Mouse (Mus musculus) hindbrain, embryonic 10.5 days (tissue): Measurements from ENCODE around the gene Rbm17. TPM values are rescaled to one million over a fixed set of nuclear protein-coding genes. Genes with fewer than 3 reads are reported as not detected.
A peak's percentile ranks its signal among the peaks of the same experiment; 100 is the strongest.
"Not testable (repeated sequence)": the region's sequence is repeated elsewhere in the genome, so short reads cannot be mapped to it uniquely, and the experiment has no call there.

ENCODE experiments used
- DNase-seq: peaks from one replicate; pipeline ENCODE4 v3.0.0-alpha.2; 2017; ENCODE audit warnings: low spot score
- H3K27ac ChIP-seq: fragments of 300-500 bp; sonication (generic); 2 replicates; pipeline ENCODE4 v1.5.1; 2016; ENCODE audit warnings: mild to moderate bottlenecking, moderate library complexity
- H3K27me3 ChIP-seq: fragments of 300-500 bp; sonication (generic); 2 replicates; pipeline ENCODE4 v1.6.1; 2016; ENCODE audit warnings: mild to moderate bottlenecking; ENCODE audit not compliant: poor library complexity, insufficient read depth, severe bottlenecking
- H3K36me3 ChIP-seq: fragments of 300-500 bp; sonication (generic); 2 replicates; pipeline ENCODE4 v1.6.1; 2016; ENCODE audit warnings: mild to moderate bottlenecking, moderate library complexity
- H3K4me1 ChIP-seq: fragments of 300-500 bp; sonication (generic); replicated peaks from 2 replicates; pipeline ENCODE4 v1.6.1; 2016; ENCODE audit warnings: mild to moderate bottlenecking
- H3K4me3 ChIP-seq: fragments of 300-500 bp; sonication (generic); 2 replicates; pipeline ENCODE4 v1.5.1; 2016; ENCODE audit warnings: mild to moderate bottlenecking, moderate library complexity
- H3K9me3 ChIP-seq: fragments of 300-500 bp; sonication (generic); 2 replicates; pipeline ENCODE4 v1.6.1; 2016; ENCODE audit warnings: mild to moderate bottlenecking, moderate library complexity
- WGBS: fragments of 180-500 bp; shearing (Covaris S2); methylation state at CpG from one replicate; pipeline ENCODE4 v1.1.7; 2016; 5-methylcytosine and 5-hydroxymethylcytosine counted together
- polyA plus RNA-seq: library from polyadenylated mRNA; unstranded; fragments of >200 nt; fragmentation: Nextera tagmentation; extraction: Ambion mirVana; gene quantifications from 2 replicates; pipeline ENCODE4 v1.2.1, GENCODE M21; 2016

Gene Rbm17
- polyA plus RNA-seq, 1 experiment from 2014 or later = 160 TPM

- Histone ChIP-seq H3K9me3 (no peaks in the 10 kb centered on the region), H3K4me3 (no peak overlapping the region), H3K36me3 (no peaks in the 10 kb centered on the region), H3K27me3 (no peaks in the 10 kb centered on the region), H3K27ac (no peak overlapping the region), H3K4me1 (no peaks in the 10 kb centered on the region)
- no peak for DNase-seq
- 92% methylated on average over 8 of the region's 8 CpGs for WGBS
These were observed 19.2 kb upstream of the Rbm17 start for GRCm38 (mm10) chr2:11623173-11623572.

- H3K36me3 ChIP-seq = no peaks in the 10 kb centered on the region
- no peak for DNase-seq
- WGBS = 83% methylated on average over 2 of the region's 2 CpGs
- H3K4me3 ChIP-seq = no peak overlapping the region
- no peaks in the 10 kb centered on the region for H3K27me3 ChIP-seq
- no peaks in the 10 kb centered on the region for H3K4me1 ChIP-seq
- H3K27ac ChIP-seq = no peak overlapping the region
- H3K9me3 ChIP-seq = peaks cover 5% of the 10 kb centered on the region; the same call in 1 of the 2 replicates
These were observed 15.6 kb upstream of the Rbm17 start for GRCm38 (mm10) chr2:11619598-11619997.

- DNase-seq = no peak
- no peak overlapping the region for H3K27ac ChIP-seq
- WGBS = 92% methylated on average over 9 of the region's 9 CpGs
- H3K36me3 ChIP-seq = no peaks in the 10 kb centered on the region
- H3K4me3 ChIP-seq = no peak overlapping the region
- H3K9me3 ChIP-seq = peaks cover 5% of the 10 kb centered on the region; the same call in 1 of the 2 replicates
- H3K4me1 ChIP-seq = no peaks in the 10 kb centered on the region
- H3K27me3 ChIP-seq = no peaks in the 10 kb centered on the region
These were observed 12.9 kb upstream of the Rbm17 start for GRCm38 (mm10) chr2:11616846-11617245.

GRCm38 (mm10) chr2:11612939-11613338 is 9.0 kb upstream of the Rbm17 start:
- H3K36me3 ChIP-seq, H3K9me3 ChIP-seq: not testable (repeated sequence)
- WGBS = 91% methylated on average over 6 of the region's 6 CpGs

GRCm38 (mm10) chr2:11606718-11607117 is 2.8 kb upstream of the Rbm17 start:
- H3K4me3 ChIP-seq, DNase-seq, H3K27ac ChIP-seq, H3K27me3 ChIP-seq, H3K36me3 ChIP-seq, H3K9me3 ChIP-seq, H3K4me1 ChIP-seq: not testable (repeated sequence)
- 82% methylated on average over 4 of the region's 4 CpGs for WGBS

More at GRCm38 (mm10) chr2:11612939-11613338, 9.0 kb upstream of the Rbm17 start:
- H3K4me1 ChIP-seq, DNase-seq, H3K27me3 ChIP-seq, H3K4me3 ChIP-seq, H3K27ac ChIP-seq: not testable (repeated sequence)

GRCm38 (mm10) chr2:11604911-11605310 is 958 bp upstream of the Rbm17 start:
- peaks cover 14% of the 10 kb centered on the region for H3K36me3 ChIP-seq
- H3K4me3 ChIP-seq = no peak overlapping the region
- H3K4me1 ChIP-seq = peaks cover 10% of the 10 kb centered on the region
- no peaks in the 10 kb centered on the region for H3K9me3 ChIP-seq
- H3K27me3 ChIP-seq = no peaks in the 10 kb centered on the region
- no peak overlapping the region for H3K27ac ChIP-seq
- DNase-seq = no peak

- no peaks in the 10 kb centered on the region for H3K9me3 ChIP-seq
- peak overlapping the region; percentile 97 for H3K27ac ChIP-seq
- 1% methylated on average over 78 of the region's 78 CpGs for WGBS
- peak; percentile 95 for DNase-seq
- peak overlapping the region; percentile 96 for H3K4me3 ChIP-seq
- no peaks in the 10 kb centered on the region for H3K27me3 ChIP-seq
- peaks cover 10% of the 10 kb centered on the region for H3K4me1 ChIP-seq
- peaks cover 35% of the 10 kb centered on the region for H3K36me3 ChIP-seq
These were observed 1.2 kb downstream of the Rbm17 start for GRCm38 (mm10) chr2:11602506-11603489.

GRCm38 (mm10) chr2:11601795-11602194 is 2.2 kb downstream of the Rbm17 start:
- Histone ChIP-seq H3K4me3 (peak overlapping the region; percentile 96), H3K27ac (no peak overlapping the region), H3K27me3 (no peaks in the 10 kb centered on the region), H3K9me3 (no peaks in the 10 kb centered on the region), H3K4me1 (peaks cover 10% of the 10 kb centered on the region), H3K36me3 (peaks cover 45% of the 10 kb centered on the region)
- DNase-seq = no peak
- WGBS = 86% methylated on average over 6 of the region's 6 CpGs

- Histone ChIP-seq H3K27ac (no peak overlapping the region), H3K27me3 (no peaks in the 10 kb centered on the region), H3K9me3 (no peaks in the 10 kb centered on the region), H3K4me1 (peaks cover 10% of the 10 kb centered on the region), H3K36me3 (peaks cover 79% of the 10 kb centered on the region), H3K4me3 (no peak overlapping the region)
- 96% methylated on average over 7 of the region's 7 CpGs for WGBS
- DNase-seq = no peak
These were observed 6.0 kb downstream of the Rbm17 start for GRCm38 (mm10) chr2:11597906-11598305.

GRCm38 (mm10) chr2:11596690-11597089 is 7.3 kb downstream of the Rbm17 start:
- no peak overlapping the region for H3K4me3 ChIP-seq
- no peak overlapping the region for H3K27ac ChIP-seq
- H3K27me3 ChIP-seq = no peaks in the 10 kb centered on the region
- peaks cover 91% of the 10 kb centered on the region for H3K36me3 ChIP-seq
- 93% methylated on average over 2 of the region's 2 CpGs for WGBS
- no peaks in the 10 kb centered on the region for H3K9me3 ChIP-seq
- H3K4me1 ChIP-seq = peaks cover 2% of the 10 kb centered on the region
- DNase-seq = no peak

- Histone ChIP-seq H3K4me1 (no peaks in the 10 kb centered on the region), H3K27ac (no peak overlapping the region), H3K27me3 (no peaks in the 10 kb centered on the region), H3K9me3 (no peaks in the 10 kb centered on the region), H3K36me3 (peaks cover 100% of the 10 kb centered on the region), H3K4me3 (no peak overlapping the region)
- 90% methylated on average over 4 of the region's 4 CpGs for WGBS
- DNase-seq = no peak
These were observed 16.0 kb downstream of the Rbm17 start for GRCm38 (mm10) chr2:11587996-11588395.

GRCm38 (mm10) chr2:11579399-11579798 is 24.6 kb downstream of the Rbm17 start:
- no peak overlapping the region for H3K27ac ChIP-seq
- H3K36me3 ChIP-seq = peaks cover 35% of the 10 kb centered on the region
- DNase-seq = no peak
- H3K27me3 ChIP-seq = no peaks in the 10 kb centered on the region
- H3K4me1 ChIP-seq = no peaks in the 10 kb centered on the region
- WGBS = 96% methylated on average over 4 of the region's 4 CpGs
- no peak overlapping the region for H3K4me3 ChIP-seq
- peaks cover 17% of the 10 kb centered on the region for H3K9me3 ChIP-seq

GRCm38 (mm10) chr2:11578187-11578586 is 25.8 kb downstream of the Rbm17 start:
- H3K9me3 ChIP-seq = peaks cover 17% of the 10 kb centered on the region
- H3K27ac ChIP-seq = no peak overlapping the region
- 92% methylated on average over 6 of the region's 6 CpGs for WGBS
- DNase-seq = no peak
- H3K36me3 ChIP-seq = peaks cover 23% of the 10 kb centered on the region
- H3K4me1 ChIP-seq = no peaks in the 10 kb centered on the region
- no peak overlapping the region for H3K4me3 ChIP-seq
- H3K27me3 ChIP-seq = no peaks in the 10 kb centered on the region
